Mouse (Mus musculus): ENCODE results near the gene Cckbr.

GRCm38 (mm10) chr7:105513845-105514291 is 88.3 kb downstream of the Cckbr start:
- no peak for TF ChIP-seq TAL1 (IDR thresholded peaks at IDR 0.05; ENCODE audit: low read length)
- no peak for TF ChIP-seq GATA1 (IDR thresholded peaks at IDR 0.05; ENCODE audit: low read length)

Data from erythroblast, embryonic 14.5 days (primary cell).